Mouse (Mus musculus) forebrain, postnatal 0 days (tissue): Measurements from ENCODE around the gene Dtx2. TPM values are rescaled to one million over a fixed set of nuclear protein-coding genes. Genes with fewer than 3 reads are reported as not detected.

Source experiments
- ATAC-seq: fragments of 200-750 bp; cut with Nextera tagmentation; 2 replicates; pipeline ENCODE4 v1.8.0; 2017; ENCODE audit warnings: mild to moderate bottlenecking, moderate library complexity
- DNase-seq: peaks from one replicate; pipeline ENCODE4 v3.0.0-alpha.2; 2015
- H3K27ac ChIP-seq: fragments of 300-500 bp; sonication (generic); 2 replicates; pipeline ENCODE4 v1.5.1; 2014; ENCODE audit warnings: low read depth, mild to moderate bottlenecking, antibody characterized with exemption, low read length, moderate library complexity, mixed read lengths
- H3K27me3 ChIP-seq: fragments of 300-500 bp; sonication (generic); 2 replicates; pipeline ENCODE4 v1.6.1; 2014; ENCODE audit warnings: mild to moderate bottlenecking, low read length, mixed read lengths; ENCODE audit not compliant: insufficient read depth
- H3K36me3 ChIP-seq: fragments of 300-500 bp; sonication (generic); 2 replicates; pipeline ENCODE4 v1.6.1; 2014; ENCODE audit warnings: mild to moderate bottlenecking, moderate library complexity; ENCODE audit not compliant: insufficient read depth
- H3K4me1 ChIP-seq: fragments of 300-500 bp; sonication (generic); 2 replicates; pipeline ENCODE4 v1.6.1; 2014; ENCODE audit warnings: antibody characterized with exemption; ENCODE audit not compliant: insufficient read depth
- H3K4me2 ChIP-seq: fragments of 300-500 bp; sonication (generic); 2 replicates; pipeline ENCODE4 v1.6.1; 2014; ENCODE audit warnings: low read depth, mild to moderate bottlenecking, moderate library complexity
- H3K4me3 ChIP-seq: fragments of 300-500 bp; sonication (generic); 2 replicates; pipeline ENCODE4 v1.5.1; 2014; ENCODE audit warnings: low read depth, low read length, mixed read lengths
- H3K9ac ChIP-seq: fragments of 300-500 bp; sonication (generic); 2 replicates; pipeline ENCODE4 v1.6.1; 2014; ENCODE audit warnings: mild to moderate bottlenecking
- H3K9me3 ChIP-seq: fragments of 300-500 bp; sonication (generic); 2 replicates; pipeline ENCODE4 v1.6.1; 2016; ENCODE audit warnings: low read length
- CTCF ChIP-seq: sonication (generic); IDR thresholded peaks from 2 replicates; pipeline ENCODE4 v1.5.1; 2016; ENCODE audit warnings: antibody characterized with exemption, control low read depth, low read depth
- WGBS: fragments of 180-500 bp; shearing (Covaris S2); extraction: QIAGEN DNeasy Blood & Tissue Kit; methylation state at CpG from one replicate; pipeline ENCODE4 v1.1.7; 2014; 5-methylcytosine and 5-hydroxymethylcytosine counted together
- polyA plus RNA-seq: library from polyadenylated mRNA; unstranded; fragments of >200 nt; fragmentation: Nextera tagmentation; extraction: Ambion mirVana; gene quantifications from 2 replicates; pipeline ENCODE4 v1.2.1, GENCODE M21; 2015
- total RNA-seq: library from RNA; depleted of rRNA; stranded (reverse); fragments of >200 nt; gene quantifications from 2 replicates; pipeline ENCODE4 v1.2.3, GENCODE M21; 2014

Dtx2 gene
- total and polyA plus RNA-seq, 2 experiments from 2014 or later = 17.6 to 25.3 TPM

DNA sequence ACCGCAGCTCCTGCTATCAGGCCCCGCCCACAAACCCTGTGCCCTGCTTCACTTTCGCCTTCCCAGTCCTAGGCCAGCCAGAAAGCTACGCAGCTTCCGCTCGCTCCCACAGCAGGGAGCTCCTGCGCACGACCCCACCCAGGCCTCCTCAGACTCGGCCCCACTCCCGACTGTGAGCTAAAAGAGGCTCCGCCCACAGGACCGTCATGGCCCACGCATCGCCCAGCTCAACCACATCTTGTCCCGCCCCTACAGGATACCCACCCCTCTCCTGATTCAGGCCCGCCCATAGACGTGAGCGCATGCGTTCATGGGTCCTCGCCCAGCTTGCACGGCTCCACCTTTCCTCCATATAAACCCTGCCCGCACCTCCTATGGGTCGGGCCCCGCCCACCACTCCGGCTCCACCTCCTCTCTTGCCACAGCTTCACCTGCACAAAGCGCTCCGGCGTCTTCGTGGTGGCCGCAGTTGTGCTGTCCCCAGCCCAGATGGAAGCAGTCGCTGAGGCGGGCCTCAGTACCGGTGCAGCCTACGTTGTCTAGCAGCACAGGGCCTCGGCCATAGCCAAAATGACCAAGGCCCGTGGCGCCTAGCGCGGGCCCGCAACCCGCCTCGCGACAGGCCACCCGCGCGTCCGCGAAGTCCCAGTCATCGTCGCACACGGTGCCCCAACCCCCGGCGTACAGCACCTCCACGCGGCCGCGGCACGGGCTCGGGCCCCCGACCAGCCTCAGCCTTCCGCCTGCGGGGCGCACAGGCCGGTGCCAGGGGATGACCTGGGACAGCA, 31.9 kb upstream of the Dtx2 start:
- H3K27me3 ChIP-seq = no peaks in the 10 kb centered on the region
- H3K9ac ChIP-seq = peak overlapping the region; percentile 77
- no peaks in the 10 kb centered on the region for H3K36me3 ChIP-seq
- peaks cover 4% of the 10 kb centered on the region for H3K4me1 ChIP-seq
- TF ChIP-seq CTCF = peak; percentile 51
- H3K9me3 ChIP-seq = no peaks in the 10 kb centered on the region
- H3K27ac ChIP-seq = peak overlapping the region; percentile 91
- WGBS = under 1% methylated on average over 64 of the region's 64 CpGs
- peak overlapping the region; percentile 84 for H3K4me2 ChIP-seq
- peak; percentile 96 for ATAC-seq
- peak; percentile 99 for DNase-seq
- peak overlapping the region; percentile 50 for H3K4me3 ChIP-seq

DNA sequence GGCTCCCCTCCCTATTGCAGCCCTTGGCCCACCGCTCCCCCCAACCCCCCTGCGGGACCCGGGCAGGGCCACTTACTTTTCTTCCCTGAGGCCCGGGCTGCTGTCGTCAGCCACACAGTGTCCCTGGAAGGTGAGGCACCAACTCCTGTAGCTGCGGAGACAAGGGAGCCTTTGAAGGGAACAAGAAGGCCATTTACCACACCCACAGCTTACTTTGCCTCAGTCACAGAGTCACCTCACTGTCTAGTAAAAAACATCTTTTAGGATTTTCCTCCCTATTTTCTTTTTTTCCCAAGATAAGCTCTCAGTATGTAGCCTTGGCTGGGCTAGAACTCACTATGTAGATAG, 31.3 kb upstream of the Dtx2 start:
- TF ChIP-seq CTCF = no peak
- H3K9ac ChIP-seq = peak overlapping the region; percentile 77
- peaks cover 4% of the 10 kb centered on the region for H3K4me1 ChIP-seq
- H3K4me3 ChIP-seq = peak overlapping the region; percentile 50
- peak overlapping the region; percentile 84 for H3K4me2 ChIP-seq
- ATAC-seq = no peak
- no peaks in the 10 kb centered on the region for H3K36me3 ChIP-seq
- no peaks in the 10 kb centered on the region for H3K27me3 ChIP-seq
- H3K9me3 ChIP-seq = no peaks in the 10 kb centered on the region
- WGBS = 5% methylated on average over 6 of the region's 6 CpGs
- H3K27ac ChIP-seq = peak overlapping the region; percentile 91
- DNase-seq = peak; percentile 52

DNA sequence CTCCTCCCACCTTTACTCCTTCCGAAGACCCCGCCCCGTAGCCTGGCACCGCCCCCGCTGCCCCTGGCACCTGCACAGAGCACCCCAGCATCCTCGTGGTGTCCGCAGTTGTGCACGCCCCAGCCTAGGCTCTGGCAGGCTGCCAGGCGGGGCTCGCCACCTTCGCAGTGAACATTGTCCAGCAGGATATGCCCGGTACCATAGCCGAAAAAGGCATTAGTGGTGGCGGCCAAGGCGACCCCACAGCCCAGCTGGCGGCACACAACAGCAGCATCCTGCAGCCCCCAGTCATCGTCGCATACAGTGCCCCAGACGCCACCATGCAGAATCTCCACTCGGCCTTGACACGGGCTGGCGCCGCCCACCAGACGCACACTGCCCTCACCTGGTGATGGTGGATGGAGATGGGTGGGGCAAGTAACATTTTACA, 29.1 kb upstream of the Dtx2 start:
- Histone ChIP-seq H3K36me3 (no peaks in the 10 kb centered on the region), H3K9me3 (no peaks in the 10 kb centered on the region), H3K4me2 (peak overlapping the region; percentile 29), H3K4me3 (no peak overlapping the region), H3K27me3 (no peaks in the 10 kb centered on the region), H3K9ac (no peak overlapping the region), H3K27ac (no peak overlapping the region), H3K4me1 (peaks cover 4% of the 10 kb centered on the region)
- no peak for DNase-seq
- WGBS = 13% methylated on average over 24 of the region's 24 CpGs
- ATAC-seq = no peak
- TF ChIP-seq CTCF = no peak

DNA sequence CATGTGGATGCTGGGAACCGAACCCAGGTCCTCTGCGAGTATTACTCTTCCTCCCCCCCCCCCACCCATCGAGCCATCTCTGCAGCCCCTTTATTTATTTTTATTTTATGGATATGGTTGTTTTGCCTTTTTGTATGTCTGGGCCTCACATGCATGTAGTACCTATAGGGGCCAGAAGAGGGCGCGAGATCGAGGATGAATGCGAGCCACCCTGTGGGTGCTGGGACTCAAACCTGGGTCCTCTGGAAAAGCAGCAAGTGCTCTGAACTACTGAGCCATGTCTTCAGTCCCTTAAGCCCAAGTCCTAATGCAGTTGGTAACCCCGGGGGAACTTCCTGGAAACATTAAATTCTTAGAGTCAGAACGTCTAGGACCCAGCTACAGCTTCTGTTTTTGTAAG, 27.7 kb upstream of the Dtx2 start:
- no peaks in the 10 kb centered on the region for H3K27me3 ChIP-seq
- DNase-seq (no peak), ATAC-seq (no peak)
- no peak overlapping the region for H3K4me2 ChIP-seq
- H3K27ac ChIP-seq = no peak overlapping the region
- H3K4me3 ChIP-seq = no peak overlapping the region
- 0 out of 2 replicates have a peak, but pooled peaks have one; percentile 27 for TF ChIP-seq CTCF
- H3K4me1 ChIP-seq = peaks cover 2% of the 10 kb centered on the region
- H3K36me3 ChIP-seq = no peaks in the 10 kb centered on the region
- no peak overlapping the region for H3K9ac ChIP-seq
- WGBS = 64% methylated on average over 9 of the region's 9 CpGs
- no peaks in the 10 kb centered on the region for H3K9me3 ChIP-seq

DNA sequence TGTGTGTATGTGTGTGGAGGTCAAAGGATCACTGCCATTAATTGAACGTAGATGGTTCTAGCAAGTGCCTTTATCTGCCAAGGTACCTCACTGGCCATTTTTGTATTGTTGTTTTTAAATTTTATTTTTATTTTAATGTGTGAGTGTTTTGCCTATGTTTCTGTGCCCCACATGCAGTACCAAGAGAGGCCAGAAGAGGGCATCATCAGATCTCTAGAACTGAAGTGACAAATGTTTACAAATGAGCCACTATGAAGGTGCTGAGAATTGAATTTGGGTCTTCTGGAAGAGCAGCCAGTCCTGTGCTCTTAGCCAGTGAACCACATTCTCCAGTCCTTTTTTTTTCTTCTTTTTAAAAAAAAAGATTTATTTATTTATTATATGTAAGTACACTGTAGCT, 25.8 kb upstream of the Dtx2 start:
- Histone ChIP-seq H3K4me2 (no peak overlapping the region), H3K9ac (no peak overlapping the region), H3K27me3 (no peaks in the 10 kb centered on the region), H3K4me1 (no peaks in the 10 kb centered on the region; the same call in 1 of the 2 replicates), H3K36me3 (no peaks in the 10 kb centered on the region), H3K9me3 (no peaks in the 10 kb centered on the region), H3K27ac (no peak overlapping the region), H3K4me3 (no peak overlapping the region)
- DNase-seq = peak; percentile 33
- 75% methylated on average over 1 of the region's 1 CpGs for WGBS
- no peak for ATAC-seq
- TF ChIP-seq CTCF = peak; percentile 62

DNA sequence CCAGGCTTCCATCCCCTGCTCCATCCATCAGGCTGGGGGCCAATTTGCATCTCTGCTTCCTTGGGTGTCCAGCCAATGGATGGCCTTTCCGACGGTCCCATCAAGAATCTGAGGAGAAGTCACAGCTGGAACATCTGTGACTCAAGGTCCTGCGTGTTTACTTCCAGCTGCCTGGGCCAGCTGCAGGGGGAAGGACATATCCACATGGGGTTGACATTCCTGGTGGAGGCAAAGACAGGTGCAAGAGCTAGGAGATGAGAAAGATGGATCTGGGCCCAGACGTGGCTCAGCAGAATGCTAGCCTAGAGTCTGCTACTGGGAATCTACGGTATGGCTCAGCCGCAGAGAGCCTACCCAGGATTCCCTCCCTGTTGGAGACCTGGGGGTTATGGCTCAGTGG, 24.4 kb upstream of the Dtx2 start:
- no peak for TF ChIP-seq CTCF
- H3K36me3 ChIP-seq = no peaks in the 10 kb centered on the region
- H3K4me3 ChIP-seq = no peak overlapping the region
- no peak overlapping the region for H3K9ac ChIP-seq
- H3K27ac ChIP-seq = no peak overlapping the region
- no peaks in the 10 kb centered on the region; the same call in 1 of the 2 replicates for H3K4me1 ChIP-seq
- ATAC-seq (no peak), DNase-seq (no peak)
- H3K9me3 ChIP-seq = no peaks in the 10 kb centered on the region
- WGBS = 85% methylated on average over 6 of the region's 6 CpGs
- H3K27me3 ChIP-seq = no peaks in the 10 kb centered on the region
- no peak overlapping the region for H3K4me2 ChIP-seq

DNA sequence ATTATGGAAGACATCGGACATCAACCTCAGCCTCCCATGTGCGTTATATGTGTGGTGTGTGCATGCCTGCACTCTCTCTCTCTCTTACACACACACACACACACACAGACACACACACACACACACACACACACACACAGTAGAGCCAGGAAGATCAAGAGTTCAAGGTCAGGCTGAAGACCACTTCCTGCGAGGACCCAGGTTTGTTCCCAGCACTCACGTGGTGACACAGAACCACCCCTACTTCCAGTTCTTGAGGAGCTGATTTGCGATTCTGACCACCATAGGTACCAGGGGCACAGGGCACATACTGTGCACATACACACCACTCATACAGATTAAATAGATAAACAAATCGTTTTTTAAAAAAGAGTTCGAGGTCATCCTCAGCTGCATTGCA, 22.7 kb upstream of the Dtx2 start:
- Histone ChIP-seq H3K4me2 (no peak overlapping the region), H3K27me3 (no peaks in the 10 kb centered on the region), H3K9ac (no peak overlapping the region), H3K9me3 (no peaks in the 10 kb centered on the region), H3K36me3 (no peaks in the 10 kb centered on the region), H3K4me1 (no peaks in the 10 kb centered on the region), H3K4me3 (no peak overlapping the region), H3K27ac (no peak overlapping the region)
- ATAC-seq (no peak), DNase-seq (no peak)
- TF ChIP-seq CTCF = no peak
- WGBS = 88% methylated on average over 7 of the region's 7 CpGs
